ENCODE assay signal across 8 mouse cellular contexts in genomic region chr3:103790346-103791145, GRCm38 (mm10). TPM values are rescaled to one million over a fixed set of nuclear protein-coding genes. Genes with fewer than 3 reads are reported as not detected.
DNase-seq lines count a peak whose midpoint lies in the region; ATAC-seq and TF ChIP-seq lines count a peak whose summit lies in the region.

No protein-coding gene starts in this region.

- peak; percentile 56 for DNase-seq in adrenal gland, postnatal 10 days
- no peak for DNase-seq in adrenal gland, adult 8-10 months
- DNase-seq in right cerebral cortex, adult 2 months (ENCODE audit: low spot score in 2 of 2), result peak; percentile 16 to 57
- no peak for DNase-seq in right cerebral cortex, postnatal 36 days (ENCODE audit: low spot score in 2 of 2)
- DNase-seq in hindbrain, embryonic 14.5 days (ENCODE audit: low spot score), result no peak

- H3K27ac ChIP-seq in hindbrain, embryonic 14.5 days, result peak overlapping the region; percentile 92
- H3K27ac ChIP-seq in liver, embryonic 16.5 days (ENCODE audit: low read length), result peak overlapping the region; percentile 96
- peak overlapping the region; percentile 69 for H3K27ac ChIP-seq in small intestine, adult 2 months (ENCODE audit: insufficient read depth, low read depth, low read length)

- WGBS in hindbrain, embryonic 14.5 days, result under 1% methylated on average over 51 of the region's 61 CpGs
- WGBS in liver, embryonic 16.5 days (ENCODE audit: insufficient replicate concordance), result under 1% methylated on average over 29 of the region's 61 CpGs
- WGBS in small intestine, adult 2 months, result 1% methylated on average over 57 of the region's 61 CpGs

- H3K36me3 ChIP-seq in hindbrain, embryonic 14.5 days (replicated peaks; ENCODE audit: control insufficient read depth, insufficient read depth), result no peaks in the 10 kb centered on the region
- peaks cover 2% of the 10 kb centered on the region; the same call in 1 of the 2 replicates for H3K36me3 ChIP-seq in liver, embryonic 16.5 days (ENCODE audit: control insufficient read depth, insufficient read depth)
- H3K36me3 ChIP-seq in small intestine, adult 2 months (ENCODE audit: control insufficient read depth, insufficient read depth, low read length), result no peaks in the 10 kb centered on the region

- peak overlapping the region; percentile 89 for H3K4me2 ChIP-seq in hindbrain, embryonic 14.5 days (replicated peaks)
- H3K4me2 ChIP-seq in liver, embryonic 16.5 days (ENCODE audit: low read depth, low read length), result peak overlapping the region; percentile 81

- peak; percentile 40 for ATAC-seq in erythroblast, adult 5-6 weeks (replicated peaks; ENCODE audit: low FRiP score, poor library complexity, severe bottlenecking)
- ATAC-seq in hindbrain, embryonic 14.5 days (ENCODE audit: low FRiP score), result peak; percentile 78
- ATAC-seq in liver, embryonic 16.5 days (ENCODE audit: low read depth), result peak; percentile 49

- peaks cover 20% of the 10 kb centered on the region for H3K4me1 ChIP-seq in hindbrain, embryonic 14.5 days (replicated peaks; ENCODE audit: control insufficient read depth, insufficient read depth, low read length)
- H3K4me1 ChIP-seq in liver, embryonic 16.5 days (ENCODE audit: control insufficient read depth, low read depth, low read length), result peaks cover 59% of the 10 kb centered on the region
- H3K4me1 ChIP-seq in small intestine, adult 2 months (ENCODE audit: control insufficient read depth, insufficient read depth, insufficient read length, low read length), result peaks cover 7% of the 10 kb centered on the region; the same call in 1 of the 2 replicates

- no peaks in the 10 kb centered on the region for H3K9me3 ChIP-seq in hindbrain, embryonic 14.5 days (ENCODE audit: control insufficient read depth, low read length)
- H3K9me3 ChIP-seq in liver, embryonic 16.5 days (replicated peaks; ENCODE audit: control insufficient read depth, low read length), result no peaks in the 10 kb centered on the region

- no peak for TF ChIP-seq CTCF in small intestine, adult 2 months (IDR thresholded peaks at IDR 0.05; ENCODE audit: extremely low read depth, insufficient read length, insufficient replicate concordance, low read depth, low read length)

- peak overlapping the region; percentile 90 for H3K4me3 ChIP-seq in hindbrain, embryonic 14.5 days (replicated peaks; ENCODE audit: low read length)
- peak overlapping the region; percentile 98 for H3K4me3 ChIP-seq in liver, embryonic 16.5 days (ENCODE audit: low read depth, low read length)
- peak overlapping the region; percentile 81 for H3K4me3 ChIP-seq in small intestine, adult 2 months (ENCODE audit: low read depth, low read length)

- TF ChIP-seq POLR2A in small intestine, adult 2 months (IDR thresholded peaks at IDR 0.05; ENCODE audit: low read depth, low read length), result no peak

- peak overlapping the region; percentile 91 for H3K9ac ChIP-seq in hindbrain, embryonic 14.5 days
- H3K9ac ChIP-seq in liver, embryonic 16.5 days (ENCODE audit: low read depth, low read length), result peak overlapping the region; percentile 100

- no peaks in the 10 kb centered on the region for H3K27me3 ChIP-seq in hindbrain, embryonic 14.5 days (ENCODE audit: control insufficient read depth, insufficient read depth, low read length)
- no peaks in the 10 kb centered on the region for H3K27me3 ChIP-seq in liver, embryonic 16.5 days (ENCODE audit: control insufficient read depth, insufficient read depth, low read depth, low read length)
- no peaks in the 10 kb centered on the region for H3K27me3 ChIP-seq in small intestine, adult 2 months (ENCODE audit: control insufficient read depth, insufficient read depth, low read length)

RNA-seq across cellular contexts. Expression of gene Hipk1, which starts 0.8 kb away (rescaled TPM):
- total RNA-seq in adrenal gland, postnatal 10 days (2021), result 100 to 1,000 TPM; 128 to 162 TPM
- 100 to 1,000 TPM; 103 to 160 (median 130) TPM for total RNA-seq in adrenal gland, adult 8-10 months (2022)
- 491 and 663 TPM in 2 replicates for total RNA-seq in erythroblast, adult 5-6 weeks (2015; ENCODE audit: low replicate concordance)
- total RNA-seq in erythroblast, adult 5-6 weeks (2017; ENCODE audit: low replicate concordance), result 744 and 752 TPM in 2 replicates
- 16.3 and 17.6 TPM in 2 replicates for polyA plus RNA-seq in hindbrain, embryonic 14.5 days (2014; fragmentation: Nextera tagmentation; extraction: Ambion mirVana)
- polyA plus RNA-seq in liver, embryonic 16.5 days (2015; fragmentation: Nextera tagmentation; extraction: Ambion mirVana), result 15.3 and 16.4 TPM in 2 replicates
- polyA plus RNA-seq in small intestine, adult 2 months (2012; rRNA removed), result 27.2 and 55.2 TPM in 2 replicates

RNA-seq across cellular contexts. Expression of gene Dclre1b, which starts 18.7 kb away (rescaled TPM):
- 10 to 100 TPM; 15.1 to 16.9 TPM for total RNA-seq in adrenal gland, postnatal 10 days (2021)
- 10 to 100 TPM; 11.2 to 14.7 (median 14.1) TPM for total RNA-seq in adrenal gland, adult 8-10 months (2022)
- total RNA-seq in erythroblast, adult 5-6 weeks (2015; ENCODE audit: low replicate concordance), result 22.5 and 24.5 TPM in 2 replicates
- 14.1 and 19.1 TPM in 2 replicates for total RNA-seq in erythroblast, adult 5-6 weeks (2017; ENCODE audit: low replicate concordance)
- polyA plus RNA-seq in hindbrain, embryonic 14.5 days (2014; fragmentation: Nextera tagmentation; extraction: Ambion mirVana), result 18.5 and 18.8 TPM in 2 replicates
- polyA plus RNA-seq in liver, embryonic 16.5 days (2015; fragmentation: Nextera tagmentation; extraction: Ambion mirVana), result 24.1 and 28.5 TPM in 2 replicates
- polyA plus RNA-seq in small intestine, adult 2 months (2012; rRNA removed), result 5.2 and 5.3 TPM in 2 replicates

RNA-seq across cellular contexts. Expression of gene Ap4b1, which starts 18.8 kb away (rescaled TPM):
- 10 to 100 TPM; 18.8 to 23.7 TPM for total RNA-seq in adrenal gland, postnatal 10 days (2021)
- total RNA-seq in adrenal gland, adult 8-10 months (2022), result 10 to 100 TPM; 18.0 to 21.1 (median 20.2) TPM
- total RNA-seq in erythroblast, adult 5-6 weeks (2015; ENCODE audit: low replicate concordance), result 56.9 and 81.1 TPM in 2 replicates
- 82.4 and 103 TPM in 2 replicates for total RNA-seq in erythroblast, adult 5-6 weeks (2017; ENCODE audit: low replicate concordance)
- polyA plus RNA-seq in hindbrain, embryonic 14.5 days (2014; fragmentation: Nextera tagmentation; extraction: Ambion mirVana), result 20.4 and 25.2 TPM in 2 replicates
- 15.2 and 15.9 TPM in 2 replicates for polyA plus RNA-seq in liver, embryonic 16.5 days (2015; fragmentation: Nextera tagmentation; extraction: Ambion mirVana)
- 3.8 and 9.4 TPM in 2 replicates for polyA plus RNA-seq in small intestine, adult 2 months (2012; rRNA removed)

RNA-seq across cellular contexts. Expression of gene Gm43064, which starts 18.8 kb away (rescaled TPM):
- under 1 TPM in 1 of 2 experiments, not detected in 1; 0.58 TPM for total RNA-seq in adrenal gland, postnatal 10 days (2021)
- not detected for total RNA-seq in adrenal gland, adult 8-10 months (2022)
- 11.5 and 30.2 TPM in 2 replicates for total RNA-seq in erythroblast, adult 5-6 weeks (2015; ENCODE audit: low replicate concordance)
- total RNA-seq in erythroblast, adult 5-6 weeks (2017; ENCODE audit: low replicate concordance), result 4.9 and 28.2 TPM in 2 replicates
- polyA plus RNA-seq in hindbrain, embryonic 14.5 days (2014; fragmentation: Nextera tagmentation; extraction: Ambion mirVana), result 0.54 TPM in 1 of 2 replicates, not detected in the other
- polyA plus RNA-seq in liver, embryonic 16.5 days (2015; fragmentation: Nextera tagmentation; extraction: Ambion mirVana), result 0.70 and 1.1 TPM in 2 replicates
- not detected in 2 replicates for polyA plus RNA-seq in small intestine, adult 2 months (2012; rRNA removed)

RNA-seq across cellular contexts. Expression of gene Bcl2l15, which starts 41.9 kb away (rescaled TPM):
- under 1 TPM in 1 of 2 experiments, not detected in 1; 0.36 TPM for total RNA-seq in adrenal gland, postnatal 10 days (2021)
- total RNA-seq in adrenal gland, adult 8-10 months (2022), result under 1 TPM in 3 of 4 experiments, not detected in 1; 0.24 to 0.49 (median 0.38) TPM
- 26.8 and 28.8 TPM in 2 replicates for total RNA-seq in erythroblast, adult 5-6 weeks (2015; ENCODE audit: low replicate concordance)
- total RNA-seq in erythroblast, adult 5-6 weeks (2017; ENCODE audit: low replicate concordance), result 38.9 and 50.0 TPM in 2 replicates
- 0.26 and 0.31 TPM in 2 replicates for polyA plus RNA-seq in hindbrain, embryonic 14.5 days (2014; fragmentation: Nextera tagmentation; extraction: Ambion mirVana)
- 1.5 and 1.7 TPM in 2 replicates for polyA plus RNA-seq in liver, embryonic 16.5 days (2015; fragmentation: Nextera tagmentation; extraction: Ambion mirVana)
- 0.66 and 23.5 TPM in 2 replicates for polyA plus RNA-seq in small intestine, adult 2 months (2012; rRNA removed)

Comparison
In these comparisons a context has a peak if more than half of its experiments do, and no peak if none do; other contexts are left out.
1. DNase-seq: peak in adrenal gland, postnatal 10 days (single experiment) and right cerebral cortex, adult 2 months (2 of 2); none in adrenal gland, adult 8-10 months (single experiment), right cerebral cortex, postnatal 36 days (0 of 2) and hindbrain, embryonic 14.5 days (single experiment).
2. Peak in every context shown above with its lines, with median percentiles within 50 percentile points of each other: ATAC-seq, H3K27ac ChIP-seq and H3K4me3 ChIP-seq.